Mouse (Mus musculus): Measurements from ENCODE around the gene Cep57. TPM values are rescaled to one million over a fixed set of nuclear protein-coding genes. Genes with fewer than 3 reads are reported as not detected.

The Cep57 gene
- total and polyA plus RNA-seq, 3 experiments, result 98.7 to 142 (median 119) TPM

- Histone ChIP-seq H3K9me3 (replicated peaks; ENCODE audit: insufficient read depth, low read length) (no peaks in the 10 kb centered on the region), H3K4me1 (ENCODE audit: control insufficient read depth in 1 of 2, insufficient read depth in 2 of 2, low read length in 2 of 2) (peaks cover 13 to 36% of the 10 kb centered on the region in 2 experiments), H3K27ac (ENCODE audit: control insufficient read depth, low read depth, low read length) (peak overlapping the region; percentile 63), H3K36me3 (ENCODE audit: control insufficient read depth in 1 of 2, insufficient read depth in 2 of 2, low read length in 2 of 2) (peaks cover 64 to 91% of the 10 kb centered on the region in 2 experiments), H3K9ac (ENCODE audit: control insufficient read depth, low read depth, low read length, poor library complexity, severe bottlenecking) (no peak overlapping the region), H3K79me2 (ENCODE audit: control insufficient read depth, insufficient read depth, low read length, poor library complexity) (peaks cover 15% of the 10 kb centered on the region; the same call in 1 of the 2 replicates), H3K4me3 (ENCODE audit: control insufficient read depth in 1 of 2, insufficient read depth in 1 of 2, low read depth in 2 of 2, low read length in 2 of 2) (no peak overlapping the region), H3K27me3 (ENCODE audit: control insufficient read depth in 1 of 2, insufficient read depth in 2 of 2, low read length in 2 of 2) (no peaks in the 10 kb centered on the region)
- DNase-seq (ENCODE audit: low read depth, low spot score), result peak; percentile 93
- TF ChIP-seq TAL1 (IDR thresholded peaks at IDR 0.05; ENCODE audit: low read length), result peak; percentile 20; the same call in 1 of the 2 replicates
- TF ChIP-seq ETS1 (IDR thresholded peaks at IDR 0.05; ENCODE audit: low read depth, low read length), result no peak
These were observed 8.3 kb upstream of the Cep57 start for GRCm38 (mm10) chr9:13835256-13835655.

- H3K9ac ChIP-seq (ENCODE audit: control insufficient read depth, low read depth, low read length, poor library complexity, severe bottlenecking), result peak overlapping the region; percentile 77
- DNase-seq (ENCODE audit: low read depth, low spot score), result no peak
- no peaks in the 10 kb centered on the region for H3K27me3 ChIP-seq (ENCODE audit: control insufficient read depth in 1 of 2, insufficient read depth in 2 of 2, low read length in 2 of 2)
- no peak for TF ChIP-seq ZMIZ1 (IDR thresholded peaks at IDR 0.05; ENCODE audit: low read depth, low read length)
- TF ChIP-seq TBP (IDR thresholded peaks at IDR 0.05; ENCODE audit: low read depth, low read length), result peak; percentile 67; the same call in 1 of the 2 replicates
- peaks cover 51 to 52% of the 10 kb centered on the region in 2 experiments for H3K36me3 ChIP-seq (ENCODE audit: control insufficient read depth in 1 of 2, insufficient read depth in 2 of 2, low read length in 2 of 2)
- peaks cover 15 to 16% of the 10 kb centered on the region in 2 experiments for H3K4me1 ChIP-seq (ENCODE audit: control insufficient read depth in 1 of 2, insufficient read depth in 2 of 2, low read length in 2 of 2)
- peak overlapping the region; percentile 65 for H3K27ac ChIP-seq (ENCODE audit: control insufficient read depth, low read depth, low read length)
- H3K4me3 ChIP-seq (ENCODE audit: control insufficient read depth in 1 of 2, insufficient read depth in 1 of 2, low read depth in 2 of 2, low read length in 2 of 2), result peak overlapping the region; percentile 70 to 84
- H3K79me2 ChIP-seq (ENCODE audit: control insufficient read depth, insufficient read depth, low read length, poor library complexity), result peaks cover 52% of the 10 kb centered on the region
- H3K9me3 ChIP-seq (replicated peaks; ENCODE audit: insufficient read depth, low read length), result no peaks in the 10 kb centered on the region
These were observed 1.2 kb upstream of the Cep57 start for GRCm38 (mm10) chr9:13828087-13828441.

DNA sequence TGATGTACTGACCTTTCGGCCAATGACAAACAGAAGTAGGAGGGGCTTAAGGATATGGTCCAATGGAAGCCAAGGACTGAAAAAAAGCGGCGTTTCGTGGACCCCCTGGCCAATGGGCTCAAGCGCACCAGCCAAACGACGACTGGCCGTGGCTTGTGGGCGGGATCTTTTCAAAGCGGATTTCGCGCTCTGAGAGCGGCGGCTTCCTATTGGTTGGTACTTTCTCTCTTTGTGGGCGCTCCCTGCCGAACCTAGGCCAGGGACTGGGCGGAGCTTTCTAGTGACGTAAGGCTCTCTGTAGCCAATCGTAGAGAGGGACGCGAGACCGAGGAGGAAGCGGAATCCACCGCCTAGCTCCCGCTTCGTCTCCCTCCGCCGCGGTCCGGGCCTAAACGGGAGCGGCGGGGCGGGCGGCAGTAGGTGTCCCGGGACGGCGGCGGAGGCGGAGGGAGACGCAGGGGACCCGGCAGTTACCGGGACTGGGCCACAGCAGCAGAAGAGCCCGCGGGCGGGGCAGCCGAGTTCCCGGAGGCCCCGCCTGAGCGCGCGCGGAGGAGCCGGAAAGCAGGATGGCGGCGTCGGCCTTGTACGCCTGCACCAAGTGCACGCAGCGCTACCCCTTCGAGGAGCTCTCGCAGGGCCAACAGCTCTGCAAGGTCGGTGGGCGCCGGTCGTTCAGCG, 639 bp upstream of the Cep57 start, which contains the start of gene Fam76b:
Gene Fam76b (plus strand): TSS at position 311 of the 681 bp plus-strand sequence.
- peaks cover 16 to 17% of the 10 kb centered on the region in 2 experiments for H3K4me1 ChIP-seq (ENCODE audit: control insufficient read depth in 1 of 2, insufficient read depth in 2 of 2, low read length in 2 of 2)
- no peaks in the 10 kb centered on the region for H3K9me3 ChIP-seq (replicated peaks; ENCODE audit: insufficient read depth, low read length)
- H3K4me3 ChIP-seq (ENCODE audit: control insufficient read depth in 1 of 2, insufficient read depth in 1 of 2, low read depth in 2 of 2, low read length in 2 of 2), result peak within 1 kb of the TSS; percentile 83 to 93
- peak within 1 kb of the TSS; percentile 84 for H3K9ac ChIP-seq (ENCODE audit: control insufficient read depth, low read depth, low read length, poor library complexity, severe bottlenecking)
- H3K27me3 ChIP-seq (ENCODE audit: control insufficient read depth in 1 of 2, insufficient read depth in 2 of 2, low read length in 2 of 2), result no peaks in the 10 kb centered on the region
- peaks cover 54% of the 10 kb centered on the region for H3K79me2 ChIP-seq (ENCODE audit: control insufficient read depth, insufficient read depth, low read length, poor library complexity)
- DNase-seq (ENCODE audit: low read depth, low spot score), result peak; percentile 100
- peak within 1 kb of the TSS; percentile 88 for H3K27ac ChIP-seq (ENCODE audit: control insufficient read depth, low read depth, low read length)
- peaks cover 47 to 48% of the 10 kb centered on the region in 2 experiments for H3K36me3 ChIP-seq (ENCODE audit: control insufficient read depth in 1 of 2, insufficient read depth in 2 of 2, low read length in 2 of 2)
- TF ChIP-seq POLR2A (IDR thresholded peaks at IDR 0.05; ENCODE audit: control insufficient read depth in 1 of 2, insufficient read depth in 1 of 2, low read depth in 1 of 2, low read length in 2 of 2, poor library complexity in 1 of 2), result peak; percentile 69 to 75; a peak in 3 of 4 replicates
- no peak for TF ChIP-seq ELF1 (IDR thresholded peaks at IDR 0.05; ENCODE audit: low read depth, low read length)
- TF ChIP-seq POLR2AphosphoS5 (IDR thresholded peaks at IDR 0.05; ENCODE audit: borderline replicate concordance, low read depth, low read length), result 0 out of 2 replicates have a peak, but pooled peaks have one; percentile 2
- peak; percentile 90; the same call in 1 of the 2 replicates for TF ChIP-seq UBTF (IDR thresholded peaks at IDR 0.05; ENCODE audit: borderline replicate concordance, insufficient read depth, low read depth, low read length)
